11 mouse cellular contexts compared by ENCODE assay signal in genomic region chr3:122635246-122635645, GRCm38 (mm10). TPM values are rescaled to one million over a fixed set of nuclear protein-coding genes. Genes with fewer than 3 reads are reported as not detected.
DNase-seq lines count a peak whose midpoint lies in the region; ATAC-seq and TF ChIP-seq lines count a peak whose summit lies in the region.
"Had no signal": no experiment of that assay in that cellular context is flagged by ENCODE, and none has a peak within 500 bp of the region (broad histone marks: within the 10 kb centered on the region; RNA-seq: fewer than 3 reads in every experiment).

No protein-coding gene starts in this region.

- H3K4me2 ChIP-seq in hindbrain, embryonic 13.5 days: no peak overlapping the region
- H3K4me2 ChIP-seq in hindbrain, embryonic 11.5 days (replicated peaks; ENCODE audit: low read depth, low read length): no peak overlapping the region
- peak overlapping the region; percentile 26; the same call in 1 of the 2 replicates for H3K4me2 ChIP-seq in kidney, postnatal 0 days (ENCODE audit: low read length)
- H3K4me2 ChIP-seq in neural tube, embryonic 15.5 days: peak overlapping the region; percentile 26
- H3K4me2 ChIP-seq: embryonic facial prominence, embryonic 15.5 days had no signal

- no peak for DNase-seq in hindbrain, embryonic 11.5 days (ENCODE audit: low spot score)
- peak; percentile 80 for DNase-seq in heart, embryonic 10.5 days (ENCODE audit: low spot score)
- DNase-seq in kidney, postnatal 0 days (ENCODE audit: low spot score): peak; percentile 91
- DNase-seq in ovary, postnatal 36 days (ENCODE audit: low spot score): no peak
- no peak for DNase-seq in gastrocnemius, adult 8-10 months (ENCODE audit: low spot score in 2 of 2)
- no peak for DNase-seq in cerebellum, adult 9-11 months

- no peaks in the 10 kb centered on the region for H3K36me3 ChIP-seq in hindbrain, embryonic 13.5 days
- no peaks in the 10 kb centered on the region for H3K36me3 ChIP-seq in hindbrain, embryonic 11.5 days (ENCODE audit: control insufficient read depth, insufficient read depth, low read length)
- H3K36me3 ChIP-seq in heart, embryonic 10.5 days: no peaks in the 10 kb centered on the region
- H3K36me3 ChIP-seq in kidney, postnatal 0 days (ENCODE audit: insufficient read depth, low read length): no peaks in the 10 kb centered on the region
- H3K36me3 ChIP-seq in neural tube, embryonic 15.5 days: no peaks in the 10 kb centered on the region
- H3K36me3 ChIP-seq: embryonic facial prominence, embryonic 15.5 days; G1E had no signal

- H3K9ac ChIP-seq in hindbrain, embryonic 13.5 days: 0 out of 2 replicates have a peak overlapping the region, but pooled peaks have one; percentile 14
- H3K9ac ChIP-seq in hindbrain, embryonic 11.5 days (ENCODE audit: low read depth, low read length): no peak overlapping the region
- no peak overlapping the region for H3K9ac ChIP-seq in kidney, postnatal 0 days (ENCODE audit: low read depth, low read length)
- H3K9ac ChIP-seq in neural tube, embryonic 15.5 days (replicated peaks): no peak overlapping the region
- H3K9ac ChIP-seq: embryonic facial prominence, embryonic 15.5 days; liver, embryonic 14.5 days had no signal

- no peak for TF ChIP-seq CTCF in kidney, postnatal 0 days (IDR thresholded peaks at IDR 0.05; ENCODE audit: low read depth)

- H3K4me1 ChIP-seq in hindbrain, embryonic 13.5 days (replicated peaks): peaks cover 9% of the 10 kb centered on the region
- H3K4me1 ChIP-seq in hindbrain, embryonic 11.5 days (replicated peaks; ENCODE audit: control insufficient read depth, insufficient read depth, low read length): no peaks in the 10 kb centered on the region
- peaks cover 17% of the 10 kb centered on the region for H3K4me1 ChIP-seq in heart, embryonic 10.5 days
- H3K4me1 ChIP-seq in kidney, postnatal 0 days (replicated peaks; ENCODE audit: insufficient read depth, low read length): no peaks in the 10 kb centered on the region; the same call in 1 of the 2 replicates
- peaks cover 16% of the 10 kb centered on the region for H3K4me1 ChIP-seq in neural tube, embryonic 15.5 days

- 28% methylated on average over 12 of the region's 12 CpGs for WGBS in hindbrain, embryonic 13.5 days
- 40% methylated on average over 12 of the region's 12 CpGs for WGBS in hindbrain, embryonic 11.5 days
- WGBS in heart, embryonic 10.5 days: 30% methylated on average over 12 of the region's 12 CpGs
- 4% methylated on average over 12 of the region's 12 CpGs for WGBS in kidney, postnatal 0 days
- WGBS in neural tube, embryonic 15.5 days: 10% methylated on average over 12 of the region's 12 CpGs

- no peaks in the 10 kb centered on the region for H3K9me3 ChIP-seq in hindbrain, embryonic 13.5 days
- no peaks in the 10 kb centered on the region for H3K9me3 ChIP-seq in hindbrain, embryonic 11.5 days (ENCODE audit: control insufficient read depth, low read length)
- H3K9me3 ChIP-seq in heart, embryonic 10.5 days: no peaks in the 10 kb centered on the region
- H3K9me3 ChIP-seq in kidney, postnatal 0 days (replicated peaks; ENCODE audit: low read length): no peaks in the 10 kb centered on the region
- no peaks in the 10 kb centered on the region for H3K9me3 ChIP-seq in neural tube, embryonic 15.5 days (replicated peaks)
- H3K9me3 ChIP-seq: embryonic facial prominence, embryonic 15.5 days; G1E had no signal

- 0 out of 2 replicates have a peak overlapping the region, but pooled peaks have one; percentile 40 for H3K27ac ChIP-seq in hindbrain, embryonic 13.5 days
- no peak overlapping the region for H3K27ac ChIP-seq in hindbrain, embryonic 11.5 days (ENCODE audit: low read depth, low read length)
- H3K27ac ChIP-seq in heart, embryonic 10.5 days: peak overlapping the region; percentile 47; the same call in 1 of the 2 replicates
- peak overlapping the region; percentile 78 for H3K27ac ChIP-seq in kidney, postnatal 0 days
- no peak overlapping the region for H3K27ac ChIP-seq in neural tube, embryonic 15.5 days (replicated peaks)
- H3K27ac ChIP-seq: embryonic facial prominence, embryonic 15.5 days; liver, embryonic 14.5 days had no signal

- no peaks in the 10 kb centered on the region for H3K27me3 ChIP-seq in hindbrain, embryonic 13.5 days
- H3K27me3 ChIP-seq in hindbrain, embryonic 11.5 days (ENCODE audit: control insufficient read depth, insufficient read depth, low read length): no peaks in the 10 kb centered on the region
- H3K27me3 ChIP-seq in heart, embryonic 10.5 days (ENCODE audit: insufficient read depth, poor library complexity, severe bottlenecking): no peaks in the 10 kb centered on the region
- H3K27me3 ChIP-seq in kidney, postnatal 0 days (ENCODE audit: insufficient read depth, low read length): no peaks in the 10 kb centered on the region
- H3K27me3 ChIP-seq in neural tube, embryonic 15.5 days (replicated peaks): no peaks in the 10 kb centered on the region
- H3K27me3 ChIP-seq: embryonic facial prominence, embryonic 15.5 days had no signal

- ATAC-seq in hindbrain, embryonic 13.5 days (ENCODE audit: low FRiP score): no peak
- no peak for ATAC-seq in hindbrain, embryonic 11.5 days (ENCODE audit: low FRiP score)
- peak; percentile 82 for ATAC-seq in kidney, postnatal 0 days (replicated peaks; ENCODE audit: low FRiP score, low read depth)
- ATAC-seq in neural tube, embryonic 15.5 days (ENCODE audit: low FRiP score): no peak

- H3K4me3 ChIP-seq in hindbrain, embryonic 13.5 days: no peak overlapping the region
- H3K4me3 ChIP-seq in hindbrain, embryonic 11.5 days (ENCODE audit: low read depth, low read length): no peak overlapping the region
- no peak overlapping the region for H3K4me3 ChIP-seq in heart, embryonic 10.5 days
- no peak overlapping the region for H3K4me3 ChIP-seq in kidney, postnatal 0 days (replicated peaks; ENCODE audit: low read depth, low read length)
- H3K4me3 ChIP-seq in neural tube, embryonic 15.5 days (replicated peaks): no peak overlapping the region; the same call in 1 of the 2 replicates
- H3K4me3 ChIP-seq: embryonic facial prominence, embryonic 15.5 days had no signal

RNA-seq across cellular contexts. Expression of gene Fnbp1l, which starts 15.7 kb away (rescaled TPM):
- 211 and 214 TPM in 2 replicates for polyA plus RNA-seq in hindbrain, embryonic 13.5 days (2015; fragmentation: Nextera tagmentation; extraction: Ambion mirVana)
- polyA plus RNA-seq in hindbrain, embryonic 11.5 days (2014; fragmentation: Nextera tagmentation; extraction: Ambion mirVana): 96.2 and 130 TPM in 2 replicates
- 24.9 and 34.3 TPM in 2 replicates for polyA plus RNA-seq in heart, embryonic 10.5 days (2016; fragmentation: Nextera tagmentation; extraction: Ambion mirVana)
- polyA plus RNA-seq in kidney, postnatal 0 days (2015; fragmentation: Nextera tagmentation; extraction: Ambion mirVana): 35.5 and 39.9 TPM in 2 replicates
- polyA plus RNA-seq in neural tube, embryonic 15.5 days (2015; fragmentation: Nextera tagmentation; extraction: Ambion mirVana): 135 and 147 TPM in 2 replicates
- 1 to 10 TPM; 2.0 to 3.7 (median 2.5) TPM for total RNA-seq in gastrocnemius, adult 8-10 months (2022)
- polyA plus RNA-seq: G1E had no signal

Comparison
In these comparisons a context has a peak if more than half of its experiments do, and no peak if none do; other contexts are left out.
1. H3K27ac ChIP-seq: peak in hindbrain, embryonic 13.5 days (single experiment), heart, embryonic 10.5 days (single experiment) and kidney, postnatal 0 days (single experiment); none in hindbrain, embryonic 11.5 days (single experiment) and neural tube, embryonic 15.5 days (single experiment).
2. H3K4me2 ChIP-seq: peak in kidney, postnatal 0 days (single experiment) and neural tube, embryonic 15.5 days (single experiment); none in hindbrain, embryonic 13.5 days (single experiment) and hindbrain, embryonic 11.5 days (single experiment).
3. DNase-seq: peak in heart, embryonic 10.5 days (single experiment) and kidney, postnatal 0 days (single experiment); none in hindbrain, embryonic 11.5 days (single experiment), ovary, postnatal 36 days (single experiment), gastrocnemius, adult 8-10 months (0 of 2) and cerebellum, adult 9-11 months (single experiment).